Mouse (Mus musculus): ENCODE results near the gene Dusp2.
"Not testable (repeated sequence)": the region's sequence is repeated elsewhere in the genome, so short reads cannot be mapped to it uniquely, and the experiment has no call there.

Gene Dusp2

DNA sequence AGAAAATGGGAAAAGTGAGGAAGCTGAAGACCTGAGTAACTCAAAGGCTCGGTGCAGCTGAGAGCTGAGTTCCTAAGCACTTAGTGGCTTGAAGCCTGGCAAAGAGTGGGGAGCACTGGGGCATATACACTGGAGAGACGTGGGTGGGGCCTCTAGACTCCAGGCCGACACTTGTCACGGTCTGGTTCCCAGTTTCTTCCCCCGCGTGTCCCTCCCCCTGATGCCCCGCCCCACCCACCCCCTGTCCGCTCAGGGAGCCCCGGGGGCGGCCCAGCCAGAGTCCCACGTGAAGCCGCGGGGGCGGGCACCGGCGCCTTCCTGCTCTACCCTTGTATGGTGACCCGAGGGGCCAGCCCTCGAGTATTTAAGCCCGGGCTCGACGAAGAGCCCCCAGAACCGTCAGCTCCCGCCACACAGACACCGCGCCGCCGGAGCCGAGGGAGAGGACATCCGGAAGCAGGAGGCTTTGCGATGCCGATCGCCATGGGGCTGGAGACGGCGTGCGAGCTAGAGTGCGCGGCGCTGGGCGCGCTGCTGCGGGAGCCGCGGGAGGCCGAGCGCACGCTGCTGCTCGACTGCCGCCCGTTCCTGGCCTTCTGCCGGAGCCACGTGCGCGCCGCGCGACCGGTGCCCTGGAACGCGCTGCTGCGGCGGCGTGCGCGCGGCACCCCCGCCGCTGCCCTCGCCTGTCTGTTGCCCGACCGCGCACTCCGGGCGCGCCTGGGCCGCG, at the start of gene Dusp2:
TSS of gene Dusp2 (plus strand) at position 393 of the 730 bp plus-strand sequence.
- DNase-seq (ENCODE audit: low spot score): peak; percentile 8

DNA sequence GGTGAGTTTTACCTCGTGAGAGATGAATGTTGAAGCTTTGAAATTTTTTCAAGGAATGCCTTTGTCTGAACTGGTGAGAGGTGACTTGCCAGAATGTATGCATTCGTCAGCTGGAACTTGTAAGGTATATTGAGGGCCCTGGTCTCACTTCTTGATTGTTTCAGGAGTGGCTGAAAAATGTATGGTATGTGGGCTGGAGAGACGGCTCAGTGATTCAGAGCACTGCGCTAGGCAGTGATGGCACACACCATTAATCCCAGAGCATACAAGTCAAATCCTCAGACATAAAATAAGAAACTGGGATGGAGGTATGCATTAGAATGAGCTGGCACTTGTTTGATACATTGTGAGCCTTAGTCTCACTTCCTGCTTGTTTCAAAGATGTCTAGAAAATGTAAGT, 43.7 kb upstream of the Dusp2 start:
- DNase-seq (ENCODE audit: low spot score): no peak

DNA sequence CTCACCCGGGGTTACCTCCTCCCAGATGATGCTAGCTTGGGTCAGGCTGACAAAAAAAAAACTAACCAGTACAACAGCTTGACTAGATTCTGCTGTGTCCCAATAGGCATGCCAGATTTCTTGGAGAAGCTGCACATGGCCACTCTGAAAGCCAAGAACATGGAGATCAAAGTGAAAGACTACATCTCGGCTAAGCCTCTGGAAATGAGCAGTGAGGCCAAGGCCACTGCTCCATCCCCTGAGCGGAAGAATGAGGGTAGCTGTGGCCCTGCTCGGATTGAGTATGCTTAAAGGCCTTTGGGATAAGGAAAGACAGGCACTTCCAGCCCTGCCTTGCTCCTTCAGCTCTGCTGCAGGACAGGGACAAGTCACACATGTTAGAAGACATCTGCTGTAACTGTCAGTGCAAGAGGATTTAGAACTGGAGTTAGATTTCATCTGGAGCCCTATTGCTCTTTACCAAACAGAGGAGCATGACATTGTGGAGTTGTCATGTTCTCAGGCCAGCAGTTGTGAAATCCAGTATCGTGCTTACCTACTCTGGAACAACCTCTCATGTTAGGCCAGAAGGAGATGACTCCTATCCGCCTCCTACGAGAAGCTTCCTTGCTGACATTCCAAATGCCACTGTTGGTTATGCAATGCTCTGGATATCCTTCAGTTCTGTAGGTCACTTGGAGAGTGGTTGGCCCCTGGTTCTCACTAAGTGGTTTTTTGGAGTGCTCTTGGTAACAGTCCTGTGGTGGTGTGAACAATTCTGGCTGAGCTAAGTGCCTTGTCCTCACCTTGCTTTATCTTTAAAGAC, 38.8 kb upstream of the Dusp2 start:
- DNase-seq (ENCODE audit: low spot score): no peak

DNA sequence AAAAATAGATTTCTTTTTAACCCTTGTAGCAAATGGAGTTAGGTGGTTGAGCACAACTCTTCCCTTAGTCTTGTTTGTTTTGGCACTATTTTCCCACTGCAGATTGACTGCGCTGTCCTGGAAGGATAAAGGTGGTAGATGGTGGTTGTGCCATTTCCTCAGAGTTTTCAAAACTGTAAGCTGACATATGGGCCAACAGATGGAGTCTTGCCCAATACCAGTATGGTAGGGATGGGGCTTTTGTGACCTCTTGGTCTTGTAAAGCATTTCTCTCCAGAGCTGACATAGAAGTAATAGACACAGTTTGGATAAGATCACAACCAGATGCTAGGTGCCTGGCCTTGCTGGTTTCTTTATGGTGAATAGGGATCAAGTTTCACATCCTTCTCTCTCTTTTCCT, 37.9 kb upstream of the Dusp2 start:
- DNase-seq (ENCODE audit: low spot score): no peak

DNA sequence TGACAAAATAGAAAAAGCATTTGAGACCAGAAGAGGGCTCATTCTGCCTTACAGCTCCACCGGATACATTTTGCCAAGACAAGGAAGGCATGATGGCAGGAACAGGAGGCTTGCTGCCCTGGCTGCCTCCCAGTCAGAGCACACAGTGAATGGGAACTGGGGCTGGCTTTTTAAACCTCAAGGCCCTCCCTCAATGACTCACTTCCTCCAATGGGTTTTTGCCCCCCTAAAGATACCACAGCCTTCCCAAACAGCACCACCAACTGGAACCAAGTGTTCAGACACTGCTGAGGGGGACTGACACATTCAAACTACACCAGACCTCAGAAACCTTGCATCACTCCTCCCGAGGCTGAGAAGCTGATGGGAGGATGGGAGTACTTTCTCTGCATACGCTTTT, 35.3 kb upstream of the Dusp2 start:
- DNase-seq (ENCODE audit: low spot score): no peak

DNA sequence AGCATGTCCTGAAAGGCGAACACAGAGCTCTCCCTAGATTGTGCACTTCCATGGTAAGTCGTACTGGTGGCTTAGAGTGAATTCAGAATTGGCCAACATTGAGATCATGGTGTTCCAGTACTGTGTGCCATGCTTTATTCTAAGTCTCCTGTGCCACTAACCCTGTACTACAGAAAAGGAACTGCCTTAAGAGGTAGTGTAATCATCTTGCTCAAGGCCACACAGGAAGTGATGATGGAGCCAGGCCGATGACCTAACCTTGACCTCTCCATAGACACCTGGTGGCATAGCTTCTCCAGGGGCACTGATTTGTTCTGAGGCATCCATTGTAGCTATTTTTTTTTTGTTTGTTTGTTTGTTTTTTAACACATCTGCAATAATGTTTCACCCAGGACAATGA, 34.1 kb upstream of the Dusp2 start:
- DNase-seq (ENCODE audit: low spot score): no peak

DNA sequence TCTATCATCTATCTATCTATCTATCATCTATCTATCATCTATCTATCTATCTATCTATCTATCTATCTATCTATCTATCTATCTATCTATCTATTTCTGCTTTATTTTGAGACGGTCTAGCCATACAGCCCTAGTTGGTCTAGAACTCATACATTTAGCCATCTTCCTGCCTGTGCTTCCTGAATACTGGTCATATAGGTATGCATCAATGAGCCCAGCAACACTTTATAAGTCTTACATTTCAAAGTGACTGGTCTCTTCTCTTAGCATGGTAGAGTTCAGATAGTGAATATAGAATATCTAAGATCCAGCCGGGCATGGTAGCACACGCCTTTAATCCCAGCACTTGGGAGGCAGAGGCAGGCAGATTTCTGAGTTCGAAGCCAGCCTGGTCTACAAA, 31.8 kb upstream of the Dusp2 start:
- DNase-seq (ENCODE audit: low spot score): not testable (repeated sequence)

DNA sequence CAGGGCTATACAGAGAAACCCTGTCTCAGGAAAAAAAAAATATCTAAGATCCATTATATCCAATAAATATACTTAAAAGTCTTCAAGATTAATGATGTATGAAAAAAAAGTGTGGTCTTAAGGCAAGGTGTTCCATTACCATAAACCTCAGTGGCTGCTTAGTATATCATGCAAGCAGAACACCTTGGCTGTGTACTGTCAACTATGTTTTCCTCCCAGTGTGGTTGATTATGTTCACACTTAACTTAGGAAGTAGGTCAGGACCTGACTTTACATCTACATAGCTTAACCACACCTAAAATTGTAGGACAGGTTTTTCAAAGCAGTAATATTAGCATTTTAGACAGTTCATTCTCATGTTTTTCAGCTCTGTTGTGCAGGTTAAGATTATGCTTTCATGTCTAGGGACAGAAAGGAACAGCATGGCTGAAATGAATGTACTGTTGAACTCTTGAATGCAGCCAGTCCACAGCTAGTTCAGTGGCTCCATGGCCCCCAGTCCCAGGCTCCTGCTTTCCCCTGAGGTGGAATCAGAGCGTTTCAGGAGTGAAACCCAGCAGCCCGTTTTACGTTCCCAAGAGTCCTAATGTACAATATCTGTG, 31.2 kb upstream of the Dusp2 start:
- DNase-seq (ENCODE audit: low spot score): no peak

DNA sequence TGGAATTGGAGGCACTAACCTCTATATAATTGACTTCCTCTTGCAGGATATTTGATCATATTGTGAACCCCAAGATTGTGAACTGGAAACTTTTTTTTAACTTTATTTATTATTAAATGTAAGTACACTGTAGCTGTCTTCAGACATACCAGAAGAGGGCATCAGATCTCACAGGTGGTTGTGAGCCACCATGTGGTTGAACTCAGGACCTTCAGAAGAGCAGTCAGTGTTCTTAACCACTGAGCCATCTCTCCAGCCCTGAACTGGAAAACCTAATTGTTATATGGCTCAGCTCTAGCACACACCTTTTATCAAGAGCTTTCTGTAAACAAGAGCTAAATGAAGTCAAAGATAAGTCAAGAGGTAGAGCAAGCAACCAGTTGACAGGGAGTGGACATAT, 29.8 kb upstream of the Dusp2 start:
- no peak for DNase-seq (ENCODE audit: low spot score)

DNA sequence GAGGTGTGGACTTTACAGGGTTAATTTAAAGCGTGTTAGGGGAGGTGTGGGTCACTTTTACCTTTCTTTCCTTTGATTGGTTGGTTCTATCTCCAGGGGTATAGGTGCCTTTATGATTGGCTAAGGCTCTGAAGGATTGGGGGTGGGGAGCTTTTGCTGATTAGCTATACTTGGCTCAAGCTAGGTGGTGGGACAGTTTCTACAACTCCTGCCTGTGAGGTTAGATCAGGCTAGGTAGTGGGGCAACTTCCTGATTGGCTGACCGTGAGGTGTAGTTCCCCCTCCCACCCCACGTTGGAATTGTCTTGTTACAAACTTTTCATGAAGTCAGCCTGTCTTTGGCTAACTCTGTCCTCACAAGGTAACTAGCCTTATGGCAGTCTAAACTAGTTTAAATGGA, 28.8 kb upstream of the Dusp2 start:
- DNase-seq (ENCODE audit: low spot score): no peak

DNA sequence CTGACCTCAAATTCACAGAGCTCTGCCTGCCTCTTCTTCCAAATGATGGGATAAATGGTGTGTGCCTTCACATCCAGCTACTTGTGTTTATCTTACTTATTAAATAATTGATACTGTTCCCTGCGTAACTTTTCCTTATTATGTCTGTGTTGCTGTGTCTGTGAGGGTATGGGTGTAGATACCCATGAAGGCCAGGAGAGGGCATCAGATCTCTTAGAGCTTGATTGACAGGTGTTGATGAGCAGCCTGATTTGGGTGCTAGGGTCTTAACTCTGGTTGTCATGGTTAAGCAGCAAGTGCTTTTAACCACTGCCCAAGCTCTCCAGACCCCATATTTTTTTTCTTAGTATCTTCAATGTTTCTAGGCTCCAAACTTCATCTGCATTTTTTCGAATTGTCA, 27.3 kb upstream of the Dusp2 start:
- no peak for DNase-seq (ENCODE audit: low spot score)

DNA sequence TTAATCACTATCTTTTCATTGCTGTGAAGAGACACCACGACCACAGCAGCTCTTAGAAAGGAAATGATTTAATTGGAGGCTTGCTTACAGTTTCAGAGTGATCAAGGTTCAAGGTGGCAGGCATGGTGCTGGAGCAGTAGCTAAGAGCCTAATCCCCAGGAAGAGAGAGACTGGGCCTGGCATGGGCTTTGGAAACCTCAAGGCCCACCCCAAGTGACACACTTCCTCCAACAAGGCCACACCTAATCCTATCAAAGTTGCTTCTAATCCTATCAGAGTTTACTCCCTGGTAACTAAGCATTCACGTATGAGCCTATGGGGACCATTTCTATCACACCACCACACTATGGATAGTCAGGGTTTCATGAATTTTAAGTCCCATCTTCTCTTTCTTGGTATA, 25.7 kb upstream of the Dusp2 start:
- DNase-seq (ENCODE audit: low spot score): no peak

DNA sequence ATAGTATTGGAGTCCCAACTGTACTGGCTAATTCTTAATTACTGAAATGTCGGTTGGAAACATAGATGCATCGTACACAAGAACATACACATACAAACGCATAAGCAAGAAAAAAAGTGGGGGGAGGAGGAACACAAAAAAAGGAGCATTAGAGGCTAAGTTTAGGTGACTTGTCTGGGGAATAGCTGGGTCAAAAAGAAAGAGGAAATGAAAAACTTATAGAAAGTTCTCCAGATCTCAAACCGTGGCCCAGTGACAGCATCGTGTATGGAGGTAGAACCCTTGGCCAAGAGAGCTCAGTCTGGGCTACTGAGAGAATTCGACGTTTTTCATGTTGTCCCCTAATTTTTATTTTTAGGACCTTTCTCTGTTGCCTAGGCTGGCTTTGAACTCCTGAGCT, 25.3 kb upstream of the Dusp2 start:
- no peak for DNase-seq (ENCODE audit: low spot score)

DNA sequence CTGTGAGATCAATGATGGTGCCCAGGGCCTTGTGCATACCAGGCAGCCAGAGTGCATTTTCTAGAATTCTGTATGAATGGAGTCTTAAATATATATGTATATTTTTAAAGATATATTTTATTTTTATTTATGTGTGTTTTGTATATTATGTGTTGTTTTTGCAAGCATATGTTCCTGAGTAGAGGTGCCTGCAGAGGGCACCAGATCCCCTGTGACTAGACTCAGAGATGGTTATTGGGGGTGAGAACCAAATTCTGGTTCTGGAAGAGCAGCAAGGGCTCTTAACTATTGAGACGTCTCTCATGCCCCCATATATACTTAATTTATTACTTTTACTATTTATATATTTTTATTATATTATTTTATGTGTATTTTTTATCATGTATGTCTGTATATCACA, 24.8 kb upstream of the Dusp2 start:
- no peak for DNase-seq (ENCODE audit: low spot score)

DNA sequence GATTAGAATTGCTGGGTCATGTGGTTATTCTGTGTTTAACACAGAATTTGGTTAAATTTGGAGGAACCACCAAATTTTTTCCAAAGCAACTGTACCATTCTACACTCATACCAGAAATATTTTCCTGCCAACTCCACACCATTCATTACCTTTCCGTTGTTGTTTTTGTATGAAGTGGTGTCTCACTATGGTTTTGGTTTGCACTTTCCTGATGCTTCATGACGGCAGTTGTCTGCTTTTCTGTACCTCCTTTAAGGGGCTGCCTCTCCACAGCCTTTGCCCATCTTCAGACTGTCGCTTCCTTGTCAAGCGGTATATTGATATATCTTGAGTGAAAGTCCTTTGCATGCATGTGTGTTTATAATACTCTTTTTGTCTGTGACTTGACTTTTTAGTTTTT, 23.2 kb upstream of the Dusp2 start:
- DNase-seq (ENCODE audit: low spot score): no peak

DNA sequence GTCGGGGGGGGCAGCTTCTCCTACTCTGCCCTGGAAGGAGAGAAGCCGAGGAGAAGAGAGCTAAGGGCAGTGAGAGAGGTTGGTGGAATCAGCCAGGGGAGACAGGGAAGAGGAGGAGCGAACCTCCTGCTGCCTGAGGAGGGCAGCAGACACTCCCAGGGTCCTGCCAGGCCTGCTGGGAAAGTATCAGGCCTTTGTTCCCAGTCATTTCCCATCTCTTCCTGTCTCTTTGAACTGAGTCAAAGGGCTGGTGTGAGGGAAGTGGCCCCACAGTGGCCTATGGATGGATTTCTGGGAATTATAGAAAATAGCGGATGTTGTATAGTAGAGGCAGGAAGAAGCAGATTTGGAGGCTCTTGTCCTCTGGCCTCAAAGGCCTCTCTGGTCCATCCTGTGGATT, 22.1 kb upstream of the Dusp2 start:
- DNase-seq (ENCODE audit: low spot score): no peak

DNA sequence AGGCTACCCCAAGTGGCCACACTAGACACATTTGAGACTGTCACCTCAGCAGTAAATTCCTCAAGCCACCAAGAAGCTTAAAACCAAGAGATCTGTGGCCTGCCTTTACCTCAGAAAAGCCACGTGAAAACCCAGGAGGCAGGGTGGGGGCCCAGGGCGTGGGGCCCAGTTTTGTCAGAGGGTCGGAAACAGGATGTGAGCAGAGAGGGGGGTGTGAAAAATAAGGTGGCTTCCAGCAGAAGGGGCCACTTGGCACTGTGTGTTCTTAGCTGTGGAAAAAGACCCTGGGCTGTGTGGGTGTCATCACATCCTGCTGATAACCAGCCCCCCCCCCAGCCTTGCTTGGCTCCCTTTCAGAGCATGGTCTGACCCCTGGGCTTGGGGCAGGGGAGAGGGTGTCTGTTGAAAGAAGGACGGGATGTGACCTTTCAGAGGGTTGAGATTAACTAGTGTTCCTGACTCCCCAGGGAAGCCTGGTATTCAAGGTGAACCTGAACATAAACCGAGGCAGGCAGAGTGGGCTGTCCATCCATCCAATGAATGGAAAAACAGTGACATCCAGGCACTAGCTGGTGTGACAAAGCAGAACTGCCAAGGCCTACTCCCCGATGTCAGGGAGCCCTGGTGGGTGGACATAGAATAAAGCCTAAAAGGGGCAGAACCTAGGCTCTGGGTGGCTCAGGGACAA, 21.3 kb upstream of the Dusp2 start:
- no peak for DNase-seq (ENCODE audit: low spot score)

DNA sequence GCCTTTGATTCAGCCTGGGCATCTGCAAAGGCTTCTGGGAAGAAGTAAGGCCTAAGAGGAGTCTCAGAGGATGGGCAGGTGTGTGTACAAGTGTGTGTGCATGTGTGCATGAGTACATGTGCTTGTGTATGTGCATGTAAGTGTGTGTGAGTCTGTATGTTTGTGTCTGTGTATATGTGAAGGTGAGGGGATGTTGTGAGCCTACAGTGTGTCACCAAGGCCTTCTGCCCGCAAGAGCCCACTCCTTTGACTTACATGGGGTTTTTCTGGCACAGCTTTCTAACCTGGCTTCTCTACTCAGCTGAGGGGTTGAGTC, 20.8 kb upstream of the Dusp2 start:
- no peak for DNase-seq (ENCODE audit: low spot score)

DNA sequence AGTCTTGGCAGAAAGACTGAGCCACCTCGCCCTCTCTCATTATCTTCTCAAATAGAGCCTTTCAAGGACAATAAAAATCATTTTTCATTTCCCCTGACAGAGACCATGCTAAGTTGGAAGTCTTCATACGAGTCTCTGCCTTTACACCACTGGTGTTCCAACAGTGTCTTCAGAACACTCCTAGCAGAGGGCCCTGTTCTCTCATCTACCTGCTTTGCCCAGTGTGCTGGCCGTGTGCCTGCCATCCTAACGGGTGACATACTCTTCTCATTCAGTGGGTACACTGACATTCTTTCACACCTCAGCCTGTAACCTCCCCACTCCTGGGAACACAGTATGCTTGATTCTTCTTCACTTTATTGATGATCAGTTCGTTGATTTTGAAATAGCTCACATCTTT, 19.5 kb upstream of the Dusp2 start:
- DNase-seq (ENCODE audit: low spot score): no peak

DNA sequence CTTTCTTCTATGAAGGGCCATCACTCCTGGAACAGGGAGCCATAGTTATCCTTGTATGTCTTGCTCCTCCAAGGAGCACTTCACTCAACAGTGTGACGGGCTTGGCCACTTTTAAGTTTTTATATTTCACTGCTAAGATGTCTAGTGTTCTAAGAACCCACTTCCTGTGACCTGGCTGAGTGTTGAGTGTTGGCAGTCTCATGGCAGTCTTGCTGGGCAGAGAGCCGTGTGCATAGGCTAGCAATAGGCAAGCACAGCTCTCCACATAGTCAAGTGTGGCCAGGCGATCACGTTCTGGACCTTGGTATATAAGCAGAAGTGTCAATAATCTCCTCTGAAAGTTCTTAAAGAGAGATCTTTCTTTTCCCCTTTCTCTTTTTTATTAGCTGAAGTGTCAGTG, 17.8 kb upstream of the Dusp2 start:
- DNase-seq (ENCODE audit: low spot score): no peak

DNA sequence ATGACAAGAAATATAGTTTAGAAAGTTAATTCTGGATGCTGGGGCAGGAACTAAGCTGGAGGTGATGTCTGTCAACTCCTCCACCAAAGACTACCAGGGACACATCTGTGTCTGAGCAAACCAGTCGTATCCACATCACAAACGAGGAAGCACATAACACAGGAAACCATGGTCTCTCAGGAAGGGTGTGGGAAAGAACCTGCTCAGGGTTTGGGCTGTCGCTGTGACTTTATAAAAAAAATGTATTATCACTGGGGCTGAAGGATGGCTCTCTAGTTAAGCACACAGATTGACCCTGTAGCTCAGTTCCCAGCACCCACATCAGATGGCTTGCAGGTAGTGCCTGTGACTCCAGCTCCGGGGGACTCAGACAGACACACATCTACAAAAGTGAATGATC, 16.9 kb upstream of the Dusp2 start:
- DNase-seq (ENCODE audit: low spot score): no peak

DNA sequence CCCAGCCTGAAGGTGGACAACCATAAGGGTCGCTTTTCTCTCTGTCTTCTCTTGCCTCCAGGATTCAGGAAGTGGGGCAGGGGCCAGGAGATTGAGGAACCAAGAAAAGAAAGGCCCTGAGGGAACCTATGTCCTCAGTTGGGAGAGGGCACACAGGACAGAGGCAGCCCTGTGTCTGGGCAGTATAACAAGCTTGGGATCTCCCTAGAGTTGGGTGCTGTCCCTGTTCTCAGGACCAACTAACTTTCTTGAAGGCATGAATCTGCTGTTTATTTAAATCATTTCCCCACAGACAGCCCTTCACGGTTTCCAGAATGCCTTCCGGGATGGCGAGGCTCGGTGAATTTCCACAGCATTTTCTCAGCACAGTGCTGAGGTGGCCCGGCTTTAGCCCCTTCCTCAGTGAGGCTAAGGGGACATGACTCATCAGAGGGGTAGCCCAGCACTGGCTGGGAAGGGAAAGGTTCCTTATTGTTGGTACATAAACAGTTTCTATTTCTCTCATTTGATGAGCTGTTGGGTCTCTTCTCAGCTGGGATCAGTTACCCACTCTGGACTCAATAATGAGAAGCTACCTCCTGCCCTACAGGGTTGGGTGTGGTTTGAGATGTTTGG, 13.2 kb upstream of the Dusp2 start:
- DNase-seq (ENCODE audit: low spot score): no peak

DNA sequence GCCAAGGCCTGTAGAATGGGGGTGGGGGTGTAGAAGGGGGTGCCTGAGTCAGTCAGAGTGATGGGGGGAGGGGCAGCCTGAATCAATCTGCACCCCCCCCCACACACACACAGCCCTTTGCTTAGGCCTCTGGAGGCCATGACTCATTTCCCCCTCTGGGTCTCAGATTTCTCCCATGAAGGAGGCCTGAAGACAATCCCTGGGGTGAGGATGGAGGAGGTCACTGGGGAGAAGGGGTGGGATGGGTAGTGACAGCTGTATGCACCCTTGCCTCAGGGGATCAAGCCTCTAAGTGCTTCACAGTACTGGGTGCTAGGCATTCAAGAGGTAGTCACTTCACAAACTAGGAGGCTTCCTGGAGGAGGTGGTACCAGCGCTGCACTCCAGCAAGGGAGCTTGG, 12.3 kb upstream of the Dusp2 start:
- DNase-seq (ENCODE audit: low spot score): no peak

All from layer of hippocampus, adult 9-10 months (tissue).